Mouse (Mus musculus) CH12.LX (cell line): ENCODE measurements around the gene Ap1g2. TPM values are rescaled to one million over a fixed set of nuclear protein-coding genes. Genes with fewer than 3 reads are reported as not detected.

Experiments used
- DNase-seq: peaks from one replicate; pipeline ENCODE4 v3.0.0-alpha.2; 2013; ENCODE audit errors: extremely low read depth
- H3K27ac ChIP-seq: 2 replicates; pipeline ENCODE4 v1.5.1; 2012; ENCODE audit warnings: low read depth, mild to moderate bottlenecking, control low read depth, moderate library complexity; ENCODE audit not compliant: insufficient read depth
- H3K27me3 ChIP-seq: replicated peaks from 2 replicates; pipeline ENCODE3; 2012; ENCODE audit warnings: inconsistent platforms
- H3K36me3 ChIP-seq, 2 experiments: replicated peaks in 1 of 2; 2 replicates each; pipeline versions ENCODE3 to v1.6.1; 2012; ENCODE audit warnings: inconsistent platforms in 1 of 2, low read length in 1 of 2, mild to moderate bottlenecking in 1 of 2, mixed read lengths in 1 of 2, moderate library complexity in 1 of 2; ENCODE audit not compliant: control insufficient read depth in 1 of 2, insufficient read depth in 1 of 2
- H3K4me1 ChIP-seq, 2 experiments: 2 replicates each; pipeline ENCODE4 v1.6.1; 2012; ENCODE audit warnings: inconsistent platforms in 1 of 2, moderate library complexity in 1 of 2; ENCODE audit not compliant: insufficient read depth in 2 of 2, control insufficient read depth in 1 of 2
- H3K4me2 ChIP-seq: 2 replicates; pipeline ENCODE4 v1.6.1; 2012; ENCODE audit warnings: low read depth, mild to moderate bottlenecking, control low read depth; ENCODE audit not compliant: poor library complexity, insufficient read depth, severe bottlenecking
- H3K4me3 ChIP-seq, 3 experiments: fragments of 150-350 bp in 1 of 3; sonication (generic) in 1 of 3; replicated peaks in 1 of 3; 2 replicates each; pipeline versions ENCODE3 to v1.5.1; 2011 to 2012; ENCODE audit warnings: low read depth in 2 of 3, low read length in 2 of 3, mild to moderate bottlenecking in 2 of 3, moderate library complexity in 2 of 3, control low read depth in 1 of 3, improper control_type of control experiment in 1 of 3, inconsistent platforms in 1 of 3, mixed read lengths in 1 of 3; ENCODE audit not compliant: poor library complexity in 1 of 3
- H3K79me2 ChIP-seq: replicated peaks from 2 replicates; pipeline ENCODE4 v1.6.1; 2012; ENCODE audit warnings: mild to moderate bottlenecking, moderate library complexity; ENCODE audit not compliant: control insufficient read depth, poor library complexity, insufficient read depth, severe bottlenecking; ENCODE audit errors: extremely low read depth
- H3K9ac ChIP-seq: 2 replicates; pipeline ENCODE4 v1.6.1; 2012; ENCODE audit warnings: low read depth, mild to moderate bottlenecking, control low read depth, moderate library complexity; ENCODE audit not compliant: insufficient read depth
- H3K9me3 ChIP-seq: replicated peaks from 2 replicates; pipeline ENCODE3; 2012; ENCODE audit warnings: low read length, inconsistent platforms, mixed read lengths
- BHLHE40 ChIP-seq: IDR thresholded peaks from 2 replicates; pipeline ENCODE4 v1.6.1; 2011; ENCODE audit warnings: mild to moderate bottlenecking, low read depth, low read length, improper control_type of control experiment
- CHD1 ChIP-seq: IDR thresholded peaks from 2 replicates; pipeline ENCODE4 v1.6.1; 2012; ENCODE audit warnings: low read depth, low read length, improper control_type of control experiment, inconsistent platforms
- CHD2 ChIP-seq: IDR thresholded peaks from 2 replicates; pipeline ENCODE4 v1.6.1; 2011; ENCODE audit warnings: low read length, improper control_type of control experiment
- CTCF ChIP-seq, 2 experiments: IDR thresholded peaks in 1 of 2; conservative IDR thresholded peaks in 1 of 2; 2 replicates each; pipeline ENCODE4 v1.5.1; 2011 to 2012; ENCODE audit warnings: low read depth in 2 of 2, low read length in 2 of 2, improper control_type of control experiment in 1 of 2, inconsistent platforms in 1 of 2, mild to moderate bottlenecking in 1 of 2, moderate library complexity in 1 of 2
- E2F4 ChIP-seq: IDR thresholded peaks from 2 replicates; pipeline ENCODE4 v1.6.1; 2011; ENCODE audit warnings: low read depth, low read length, improper control_type of control experiment; ENCODE audit not compliant: insufficient replicate concordance
- ELF1 ChIP-seq: IDR thresholded peaks from 2 replicates; pipeline ENCODE4 v1.6.1; 2014; ENCODE audit warnings: low read depth, mild to moderate bottlenecking, inconsistent platforms, low read length, improper control_type of control experiment
- EP300 ChIP-seq: IDR thresholded peaks from 2 replicates; pipeline ENCODE4 v1.6.1; 2011; ENCODE audit warnings: low read length, improper control_type of control experiment
- ETS1 ChIP-seq: conservative IDR thresholded peaks from 2 replicates; pipeline ENCODE4 v1.6.1; 2012; ENCODE audit warnings: low read depth, mild to moderate bottlenecking, inconsistent platforms, low read length, improper control_type of control experiment, moderate library complexity
- GABPA ChIP-seq: IDR thresholded peaks from 2 replicates; pipeline ENCODE4 v1.6.1; 2012; ENCODE audit warnings: low read depth, low read length, improper control_type of control experiment, inconsistent platforms; ENCODE audit not compliant: insufficient replicate concordance
- HCFC1 ChIP-seq: IDR thresholded peaks from 2 replicates; pipeline ENCODE4 v1.6.1; 2012; ENCODE audit warnings: low read depth, mild to moderate bottlenecking, inconsistent platforms, low read length, improper control_type of control experiment
- IRF4 ChIP-seq: IDR thresholded peaks from 2 replicates; pipeline ENCODE4 v1.6.1; 2014; ENCODE audit warnings: low read depth, mild to moderate bottlenecking, inconsistent platforms, low read length, improper control_type of control experiment
- JUN ChIP-seq: IDR thresholded peaks from 2 replicates; pipeline ENCODE4 v1.6.1; 2011; ENCODE audit warnings: low read depth, mild to moderate bottlenecking, low read length, improper control_type of control experiment, moderate library complexity; ENCODE audit not compliant: insufficient read depth
- JUND ChIP-seq: conservative IDR thresholded peaks from 2 replicates; pipeline ENCODE4 v1.6.1; 2011; ENCODE audit warnings: low read depth, low read length, improper control_type of control experiment
- KAT2A ChIP-seq: IDR thresholded peaks from 2 replicates; pipeline ENCODE4 v1.6.1; 2012; ENCODE audit warnings: low read length, improper control_type of control experiment, inconsistent platforms; ENCODE audit not compliant: insufficient replicate concordance
- MAFK ChIP-seq: IDR thresholded peaks from 2 replicates; pipeline ENCODE4 v1.6.1; 2011; ENCODE audit warnings: low read length, improper control_type of control experiment; ENCODE audit not compliant: insufficient replicate concordance
- MAX ChIP-seq: IDR thresholded peaks from 2 replicates; pipeline ENCODE4 v1.6.1; 2011; ENCODE audit warnings: low read length, improper control_type of control experiment
- MAZ ChIP-seq: IDR thresholded peaks from 2 replicates; pipeline ENCODE4 v1.6.1; 2012; ENCODE audit warnings: low read depth, mild to moderate bottlenecking, inconsistent platforms, low read length, improper control_type of control experiment, moderate library complexity
- MEF2A ChIP-seq: IDR thresholded peaks from 2 replicates; pipeline ENCODE4 v1.6.1; 2014; ENCODE audit warnings: low read depth, mild to moderate bottlenecking, inconsistent platforms, low read length, improper control_type of control experiment, borderline replicate concordance
- MXI1 ChIP-seq: IDR thresholded peaks from 2 replicates; pipeline ENCODE4 v1.6.1; 2011; ENCODE audit warnings: mild to moderate bottlenecking, low read depth, low read length, improper control_type of control experiment
- MYC ChIP-seq: IDR thresholded peaks from 2 replicates; pipeline ENCODE4 v1.6.1; 2011; ENCODE audit warnings: low read depth, mild to moderate bottlenecking, improper control_type of control experiment, low read length
- NELFE ChIP-seq: IDR thresholded peaks from 2 replicates; pipeline ENCODE4 v1.6.1; 2011; ENCODE audit warnings: low read depth, low read length, improper control_type of control experiment
- NRF1 ChIP-seq: IDR thresholded peaks from 2 replicates; pipeline ENCODE4 v1.6.1; 2014; ENCODE audit warnings: low read depth, mild to moderate bottlenecking, inconsistent platforms, low read length, improper control_type of control experiment, moderate library complexity
- POLR2A ChIP-seq: IDR thresholded peaks from 2 replicates; pipeline ENCODE4 v1.6.1; 2011; ENCODE audit warnings: low read depth, mild to moderate bottlenecking, improper control_type of control experiment, low read length
- POLR2AphosphoS2 ChIP-seq: IDR thresholded peaks from 2 replicates; pipeline ENCODE4 v1.6.1; 2011; ENCODE audit warnings: low read depth, low read length, improper control_type of control experiment
- RAD21 ChIP-seq: IDR thresholded peaks from 2 replicates; pipeline ENCODE4 v1.6.1; 2011; ENCODE audit warnings: low read depth, mild to moderate bottlenecking, low read length, improper control_type of control experiment, moderate library complexity
- SIN3A ChIP-seq: IDR thresholded peaks from 2 replicates; pipeline ENCODE4 v1.6.1; 2012; ENCODE audit warnings: low read length, improper control_type of control experiment, inconsistent platforms
- SMC3 ChIP-seq: IDR thresholded peaks from 2 replicates; pipeline ENCODE4 v1.6.1; 2011; ENCODE audit warnings: low read depth, low read length, improper control_type of control experiment
- TBP ChIP-seq: conservative IDR thresholded peaks from 2 replicates; pipeline ENCODE4 v1.6.1; 2011; ENCODE audit warnings: low read depth, low read length, improper control_type of control experiment
- TCF12 ChIP-seq: IDR thresholded peaks from 2 replicates; pipeline ENCODE4 v1.6.1; 2014; ENCODE audit warnings: low read depth, mild to moderate bottlenecking, inconsistent platforms, low read length, improper control_type of control experiment
- UBTF ChIP-seq: IDR thresholded peaks from 2 replicates; pipeline ENCODE4 v1.6.1; 2012; ENCODE audit warnings: low read depth, mild to moderate bottlenecking, inconsistent platforms, low read length, improper control_type of control experiment, moderate library complexity
- USF1 ChIP-seq: IDR thresholded peaks from 2 replicates; pipeline ENCODE4 v1.6.1; 2014; ENCODE audit warnings: low read depth, mild to moderate bottlenecking, inconsistent platforms, low read length, improper control_type of control experiment
- USF2 ChIP-seq: conservative IDR thresholded peaks from 2 replicates; pipeline ENCODE4 v1.6.1; 2011; ENCODE audit warnings: low read depth, low read length, improper control_type of control experiment
- ZC3H11A ChIP-seq: IDR thresholded peaks from 2 replicates; pipeline ENCODE4 v1.6.1; 2012; ENCODE audit warnings: low read depth, mild to moderate bottlenecking, inconsistent platforms, low read length, improper control_type of control experiment
- ZKSCAN1 ChIP-seq: IDR thresholded peaks from 2 replicates; pipeline ENCODE4 v1.6.1; 2012; ENCODE audit warnings: low read depth, inconsistent platforms, low read length, improper control_type of control experiment, borderline replicate concordance
- ZMIZ1 ChIP-seq: IDR thresholded peaks from 2 replicates; pipeline ENCODE4 v1.6.1; 2012; ENCODE audit warnings: low read depth, mild to moderate bottlenecking, inconsistent platforms, low read length, improper control_type of control experiment
- ZNF384 ChIP-seq: IDR thresholded peaks from 2 replicates; pipeline ENCODE4 v1.6.1; 2012; ENCODE audit warnings: low read depth, low read length, improper control_type of control experiment, inconsistent platforms
- dilution Hi-C: fragments of 300-500 bp; cut with MboI; formaldehyde crosslinking; loops from 2 replicates; pipeline ENCODE4 v1.14.3; 2020; ENCODE audit warnings: low sequenced_read_pairs; ENCODE audit not compliant: extremely low pct_unique_long_range_greater_than_20kb, extremely low pct_ligation_motif_present
- in situ Hi-C: fragments of 300-500 bp; cut with MboI; formaldehyde crosslinking; loops from 3 replicates; pipeline ENCODE4 v1.14.3; 2019; ENCODE audit warnings: low sequenced_read_pairs, low pct_ligation_motif_present, low pct_unique_long_range_greater_than_20kb, mixed read lengths
- polyA plus RNA-seq: library from polyadenylated mRNA; unstranded; fragments of >175 nt; gene quantifications from 2 replicates; pipeline ENCODE4 v1.2.1, GENCODE M21; 2012; ENCODE audit warnings: low read depth; ENCODE audit not compliant: insufficient read length
- total RNA-seq, 2 experiments: library from RNA; depleted of rRNA; stranded (reverse); fragments of 300-350 nt in 1 of 2; fragments of >200 nt in 1 of 2; gene quantifications; 2 replicates each; pipeline ENCODE4 v1.2.3; 2012 to 2014

Ap1g2 gene
- total RNA-seq (2012; rRNA removed) (23.4 and 28.5 TPM in 2 replicates), total RNA-seq (2014; rRNA removed) (16.2 and 18.3 TPM in 2 replicates), polyA plus RNA-seq (59.1 and 64.8 TPM in 2 replicates)

DNA sequence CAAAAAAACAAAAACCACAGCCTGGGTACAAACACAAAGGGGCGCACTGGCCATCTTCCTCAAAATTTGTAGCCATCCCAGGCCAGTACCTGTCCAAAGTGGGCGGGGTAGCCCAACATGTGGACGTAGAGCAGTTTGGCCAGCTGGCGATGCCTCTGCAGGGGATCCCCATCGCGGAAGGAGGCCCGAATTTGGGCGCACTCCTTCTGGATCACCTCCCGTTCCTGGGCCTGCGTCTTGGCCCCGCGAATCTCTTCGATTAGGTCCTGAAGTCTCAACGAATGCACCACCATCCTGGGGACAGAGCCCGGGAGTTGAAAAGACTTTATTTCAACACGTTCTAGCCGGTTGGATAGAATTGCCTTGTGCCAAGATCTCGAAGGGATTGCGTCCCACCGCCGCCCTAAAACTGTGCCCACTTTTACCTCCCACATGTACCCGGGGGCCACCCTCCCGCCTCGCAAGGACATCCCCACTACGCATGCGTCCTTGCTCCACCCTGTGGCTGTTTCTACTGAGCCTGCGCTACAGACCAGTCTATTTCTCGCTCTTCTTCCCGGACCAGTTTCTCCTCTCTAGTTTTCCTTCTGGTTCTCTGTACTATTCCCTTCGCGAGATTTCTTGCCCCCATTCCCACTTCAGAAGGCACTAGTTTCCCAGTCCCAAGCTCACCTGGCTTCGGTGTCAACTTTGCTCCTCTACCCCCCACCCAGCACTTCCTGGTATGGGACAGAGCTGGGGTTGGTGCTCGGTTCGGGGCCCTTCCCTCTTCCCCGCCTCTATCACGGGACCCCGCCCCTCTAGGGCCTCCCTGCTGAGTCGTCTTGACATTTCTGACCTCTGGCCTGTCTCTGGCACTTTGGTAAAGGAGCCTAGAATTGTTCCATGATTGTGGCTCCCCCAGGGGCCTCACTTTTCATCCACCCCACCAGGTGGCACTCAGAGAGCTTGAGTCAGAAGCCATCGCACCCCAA is at the start of gene Ap1g2:
Gene Ap1g2 (minus strand): TSS at position 758 of the 974 bp plus-strand sequence.
- H3K4me1 ChIP-seq: peaks cover 6 to 31% of the 10 kb centered on the region in 2 experiments
- H3K79me2 ChIP-seq: no peaks in the 10 kb centered on the region
- DNase-seq: peak; percentile 91
- H3K36me3 ChIP-seq: peaks cover 27 to 39% of the 10 kb centered on the region in 2 experiments
- 0 out of 2 replicates have a peak within 1 kb of the TSS, but pooled peaks have one; percentile 19 for H3K27ac ChIP-seq
- no peaks in the 10 kb centered on the region for H3K9me3 ChIP-seq
- in situ Hi-C loops: no loop called here
- H3K27me3 ChIP-seq: peaks cover 11% of the 10 kb centered on the region
- H3K4me2 ChIP-seq: peak within 1 kb of the TSS; percentile 77
- peak within 1 kb of the TSS; percentile 79 for H3K9ac ChIP-seq
- dilution Hi-C loops: no loop called here
- peak within 1 kb of the TSS; percentile 62 to 83 (median 69) for H3K4me3 ChIP-seq
- no peak for TF ChIP-seq ZKSCAN1
- TF ChIP-seq GABPA: no peak
- no peak for TF ChIP-seq MEF2A
- TF ChIP-seq ETS1: 0 out of 2 replicates have a peak, but pooled peaks have one; percentile 36
- TF ChIP-seq ELF1: peak; percentile 98
- TF ChIP-seq CTCF (conservative IDR thresholded peaks at IDR 0.05 in 1 of 2, IDR thresholded peaks at IDR 0.05 in 1 of 2; ENCODE audit: low read depth in 2 of 2, low read length in 2 of 2): peak in 1 of 2 experiments; percentile 35; a peak in 2 of 4 replicates
- peak; percentile 91 for TF ChIP-seq NRF1
- TF ChIP-seq SMC3: peak; percentile 10; the same call in 1 of the 2 replicates
- TF ChIP-seq IRF4: no peak
- peak; percentile 77 for TF ChIP-seq MAX
- TF ChIP-seq JUND: no peak
- TF ChIP-seq RAD21: no peak; the same call in 1 of the 2 replicates
- peak; percentile 48 for TF ChIP-seq EP300
- peak; percentile 91 for TF ChIP-seq SIN3A
- TF ChIP-seq MYC: peak; percentile 74
- no peak for TF ChIP-seq MAFK
- no peak for TF ChIP-seq USF1
- no peak for TF ChIP-seq E2F4
- peak; percentile 76 for TF ChIP-seq BHLHE40
- TF ChIP-seq ZMIZ1: peak; percentile 61; the same call in 1 of the 2 replicates
- no peak; the same call in 1 of the 2 replicates for TF ChIP-seq CHD2
- TF ChIP-seq ZC3H11A: no peak
- peak; percentile 63; the same call in 1 of the 2 replicates for TF ChIP-seq HCFC1
- no peak; the same call in 1 of the 2 replicates for TF ChIP-seq MXI1
- TF ChIP-seq UBTF: no peak
- no peak for TF ChIP-seq ZNF384
- TF ChIP-seq TCF12: peak; percentile 69
- TF ChIP-seq POLR2A: peak; percentile 78
- peak; percentile 87 for TF ChIP-seq NELFE
- TF ChIP-seq CHD1: no peak
- no peak for TF ChIP-seq USF2
- no peak for TF ChIP-seq JUN
- TF ChIP-seq MAZ: peak; percentile 94
- no peak for TF ChIP-seq POLR2AphosphoS2
- TF ChIP-seq KAT2A: 0 out of 2 replicates have a peak, but pooled peaks have one; percentile 42
- 0 out of 2 replicates have a peak, but pooled peaks have one; percentile 32 for TF ChIP-seq TBP
